Mouse (Mus musculus) liver, adult 2 months (tissue): ENCODE measurements around the gene Zfc3h1.

Experiments used
- CTCF ChIP-seq: fragments of 200-500 bp; IDR thresholded peaks from 2 replicates; pipeline ENCODE4 v1.5.1; 2011; ENCODE audit warnings: low read depth, low read length, control low read depth
- POLR2A ChIP-seq: fragments of 200-500 bp; IDR thresholded peaks from 2 replicates; pipeline ENCODE4 v1.6.1; 2011; ENCODE audit warnings: low read length, control low read depth; ENCODE audit not compliant: insufficient read depth; ENCODE audit errors: extremely low read depth

GRCm38 (mm10) chr10:115348131-115348530 lies 36.6 kb upstream of the Zfc3h1 start:
- no peak for TF ChIP-seq CTCF
- no peak for TF ChIP-seq POLR2A
